Mouse (Mus musculus): ENCODE data around the gene Lrrc75b. TPM values are rescaled to one million over a fixed set of nuclear protein-coding genes. Genes with fewer than 3 reads are reported as not detected.
A peak's percentile ranks its signal among the peaks of the same experiment; 100 is the strongest.

Gene Lrrc75b
- total and polyA plus RNA-seq, 2 experiments, result under 0.01 TPM; not detected in 1

- Histone ChIP-seq H3K27ac (replicated peaks; ENCODE audit: insufficient read depth, low read depth, low read length) (peak overlapping the region; percentile 74), H3K79me2 (ENCODE audit: control insufficient read depth, insufficient read depth, low read length) (peaks cover 43% of the 10 kb centered on the region), H3K9ac (ENCODE audit: low read depth, low read length) (no peak overlapping the region), H3K4me3 (ENCODE audit: insufficient read depth, low read depth, low read length) (no peak overlapping the region), H3K36me3 (ENCODE audit: control insufficient read depth, insufficient read depth, low read length) (peaks cover 22% of the 10 kb centered on the region), H3K4me1 (ENCODE audit: control insufficient read depth, insufficient read depth, low read length) (peaks cover 17% of the 10 kb centered on the region), H3K27me3 (ENCODE audit: control insufficient read depth, insufficient read depth, low read length) (no peaks in the 10 kb centered on the region)
- TF ChIP-seq POLR2A (IDR thresholded peaks at IDR 0.05; ENCODE audit: extremely low read depth, insufficient read depth, low read length), result no peak
- DNase-seq (ENCODE audit: extremely low read depth, low read depth, low spot score), result peak; percentile 97
- WGBS, result 26% methylated on average over 4 of the region's 4 CpGs
Observed at GRCm38 (mm10) chr10:75521643-75522042, 38.5 kb downstream of the Lrrc75b start.

- Histone ChIP-seq H3K27me3 (ENCODE audit: control insufficient read depth, insufficient read depth, low read length) (no peaks in the 10 kb centered on the region), H3K27ac (replicated peaks; ENCODE audit: insufficient read depth, low read depth, low read length) (no peak overlapping the region), H3K4me1 (ENCODE audit: control insufficient read depth, insufficient read depth, low read length) (peaks cover 21% of the 10 kb centered on the region), H3K9ac (ENCODE audit: low read depth, low read length) (no peak overlapping the region), H3K4me3 (ENCODE audit: insufficient read depth, low read depth, low read length) (no peak overlapping the region), H3K79me2 (ENCODE audit: control insufficient read depth, insufficient read depth, low read length) (peaks cover 44% of the 10 kb centered on the region; the same call in 1 of the 2 replicates), H3K36me3 (ENCODE audit: control insufficient read depth, insufficient read depth, low read length) (peaks cover 22% of the 10 kb centered on the region)
- no peak for TF ChIP-seq POLR2A (IDR thresholded peaks at IDR 0.05; ENCODE audit: extremely low read depth, insufficient read depth, low read length)
- TF ChIP-seq CTCF (IDR thresholded peaks at IDR 0.05; ENCODE audit: low read depth, low read length), result no peak
- WGBS, result 92% methylated on average over 5 of the region's 5 CpGs
- no peak for DNase-seq (ENCODE audit: extremely low read depth, low read depth, low spot score)
Observed at GRCm38 (mm10) chr10:75520581-75520980, 39.5 kb downstream of the Lrrc75b start.

- peak within 1 kb of the TSS; percentile 100 for H3K27ac ChIP-seq (replicated peaks; ENCODE audit: insufficient read depth, low read depth, low read length)
- WGBS, result under 1% methylated on average over 20 of the region's 20 CpGs
- peak; percentile 88 for DNase-seq (ENCODE audit: extremely low read depth, low read depth, low spot score)
- H3K27me3 ChIP-seq (ENCODE audit: control insufficient read depth, insufficient read depth, low read length), result no peaks in the 10 kb centered on the region
- peak within 1 kb of the TSS; percentile 99 for H3K9ac ChIP-seq (ENCODE audit: low read depth, low read length)
- peaks cover 38% of the 10 kb centered on the region; the same call in 1 of the 2 replicates for H3K79me2 ChIP-seq (ENCODE audit: control insufficient read depth, insufficient read depth, low read length)
- H3K36me3 ChIP-seq (ENCODE audit: control insufficient read depth, insufficient read depth, low read length), result peaks cover 10% of the 10 kb centered on the region
- no peak for TF ChIP-seq CTCF (IDR thresholded peaks at IDR 0.05; ENCODE audit: low read depth, low read length)
- TF ChIP-seq POLR2A (IDR thresholded peaks at IDR 0.05; ENCODE audit: extremely low read depth, insufficient read depth, low read length), result peak; percentile 66; the same call in 1 of the 2 replicates
- peaks cover 32% of the 10 kb centered on the region for H3K4me1 ChIP-seq (ENCODE audit: control insufficient read depth, insufficient read depth, low read length)
- peak within 1 kb of the TSS; percentile 92 for H3K4me3 ChIP-seq (ENCODE audit: insufficient read depth, low read depth, low read length)
Observed at GRCm38 (mm10) chr10:75517758-75518143, 42.4 kb downstream of the Lrrc75b start, which contains the start of gene Gucd1. Gene Gucd1 (minus strand): TSS chr10:75517972.

- peak within 1 kb of the TSS; percentile 92 for H3K4me3 ChIP-seq (ENCODE audit: insufficient read depth, low read depth, low read length)
- peaks cover 37% of the 10 kb centered on the region for H3K4me1 ChIP-seq (ENCODE audit: control insufficient read depth, insufficient read depth, low read length)
- peak within 1 kb of the TSS; percentile 99 for H3K9ac ChIP-seq (ENCODE audit: low read depth, low read length)
- 1% methylated on average over 43 of the region's 52 CpGs for WGBS
- H3K27ac ChIP-seq (replicated peaks; ENCODE audit: insufficient read depth, low read depth, low read length), result peak within 1 kb of the TSS; percentile 100
- peak; percentile 93 for DNase-seq (ENCODE audit: extremely low read depth, low read depth, low spot score)
- H3K79me2 ChIP-seq (ENCODE audit: control insufficient read depth, insufficient read depth, low read length), result peaks cover 41% of the 10 kb centered on the region; the same call in 1 of the 2 replicates
- no peaks in the 10 kb centered on the region for H3K27me3 ChIP-seq (ENCODE audit: control insufficient read depth, insufficient read depth, low read length)
- peak; percentile 95 for TF ChIP-seq POLR2A (IDR thresholded peaks at IDR 0.05; ENCODE audit: extremely low read depth, insufficient read depth, low read length)
- no peak for TF ChIP-seq CTCF (IDR thresholded peaks at IDR 0.05; ENCODE audit: low read depth, low read length)
- H3K36me3 ChIP-seq (ENCODE audit: control insufficient read depth, insufficient read depth, low read length), result peaks cover 10% of the 10 kb centered on the region
Observed at GRCm38 (mm10) chr10:75517073-75517757, 42.9 kb downstream of the Lrrc75b start, which contains the start of gene Snrpd3. Gene Snrpd3 (plus strand): TSS chr10:75517551.

GRCm38 (mm10) chr10:75516724-75517072 lies 43.4 kb downstream of the Lrrc75b start:
- TF ChIP-seq CTCF (IDR thresholded peaks at IDR 0.05; ENCODE audit: low read depth, low read length) (no peak), POLR2A (IDR thresholded peaks at IDR 0.05; ENCODE audit: extremely low read depth, insufficient read depth, low read length) (no peak)
- H3K36me3 ChIP-seq (ENCODE audit: control insufficient read depth, insufficient read depth, low read length), result peaks cover 13% of the 10 kb centered on the region
- H3K79me2 ChIP-seq (ENCODE audit: control insufficient read depth, insufficient read depth, low read length), result peaks cover 39% of the 10 kb centered on the region; the same call in 1 of the 2 replicates
- H3K27me3 ChIP-seq (ENCODE audit: control insufficient read depth, insufficient read depth, low read length), result no peaks in the 10 kb centered on the region
- peaks cover 38% of the 10 kb centered on the region for H3K4me1 ChIP-seq (ENCODE audit: control insufficient read depth, insufficient read depth, low read length)
- no peak for DNase-seq (ENCODE audit: extremely low read depth, low read depth, low spot score)
- H3K9ac ChIP-seq (ENCODE audit: low read depth, low read length), result peak overlapping the region; percentile 99
- peak overlapping the region; percentile 92 for H3K4me3 ChIP-seq (ENCODE audit: insufficient read depth, low read depth, low read length)
- under 1% methylated on average over 12 of the region's 12 CpGs for WGBS
- H3K27ac ChIP-seq (replicated peaks; ENCODE audit: insufficient read depth, low read depth, low read length), result peak overlapping the region; percentile 100

Data from liver, adult 2 months (tissue).